Mouse (Mus musculus) midbrain, postnatal 0 days (tissue): ENCODE measurements around the gene Daam2. TPM values are rescaled to one million over a fixed set of nuclear protein-coding genes. Genes with fewer than 3 reads are reported as not detected.

Experiments
- ATAC-seq: fragments of 200-750 bp; cut with Nextera tagmentation; 2 replicates; pipeline ENCODE4 v1.8.0; 2017; ENCODE audit warnings: moderate number of reproducible peaks, mild to moderate bottlenecking, moderate TSS enrichment, moderate library complexity; ENCODE audit not compliant: low FRiP score
- DNase-seq: peaks from one replicate; pipeline ENCODE4 v3.0.0-alpha.2; 2015; ENCODE audit warnings: low spot score
- H3K27ac ChIP-seq: fragments of 300-500 bp; sonication (generic); 2 replicates; pipeline ENCODE4 v1.5.1; 2014; ENCODE audit warnings: low read depth, mild to moderate bottlenecking, low read length, mixed read lengths
- H3K27me3 ChIP-seq: fragments of 300-500 bp; sonication (generic); 2 replicates; pipeline ENCODE4 v1.6.1; 2014; ENCODE audit warnings: low read length, control low read depth, mixed read lengths; ENCODE audit not compliant: insufficient read depth
- H3K36me3 ChIP-seq: fragments of 300-500 bp; sonication (generic); 2 replicates; pipeline ENCODE4 v1.6.1; 2014; ENCODE audit warnings: low read length, control low read depth, mixed read lengths; ENCODE audit not compliant: insufficient read depth
- H3K4me1 ChIP-seq: fragments of 300-500 bp; sonication (generic); 2 replicates; pipeline ENCODE4 v1.6.1; 2014; ENCODE audit warnings: mild to moderate bottlenecking, control low read depth, antibody characterized with exemption, low read length, mixed read lengths; ENCODE audit not compliant: insufficient read depth
- H3K4me2 ChIP-seq: fragments of 300-500 bp; sonication (generic); 2 replicates; pipeline ENCODE4 v1.6.1; 2014; ENCODE audit warnings: low read depth, mild to moderate bottlenecking, low read length, mixed read lengths; ENCODE audit not compliant: poor library complexity, severe bottlenecking
- H3K4me3 ChIP-seq: fragments of 300-500 bp; sonication (generic); 2 replicates; pipeline ENCODE4 v1.5.1; 2014; ENCODE audit warnings: low read depth, mild to moderate bottlenecking, low read length, moderate library complexity
- H3K9ac ChIP-seq: fragments of 300-500 bp; sonication (generic); replicated peaks from 2 replicates; pipeline ENCODE4 v1.6.1; 2014; ENCODE audit warnings: mild to moderate bottlenecking, low read length, moderate library complexity, mixed read lengths; ENCODE audit not compliant: poor library complexity, severe bottlenecking
- H3K9me3 ChIP-seq: fragments of 300-500 bp; sonication (generic); 2 replicates; pipeline ENCODE4 v1.6.1; 2016; ENCODE audit warnings: low read length, control low read depth
- CTCF ChIP-seq: IDR thresholded peaks from 2 replicates; pipeline ENCODE4 v1.5.1; 2016; ENCODE audit warnings: antibody characterized with exemption, mild to moderate bottlenecking
- WGBS: fragments of 180-500 bp; shearing (Covaris S2); extraction: QIAGEN DNeasy Blood & Tissue Kit; methylation state at CpG from one replicate; pipeline ENCODE4 v1.1.7; 2014; 5-methylcytosine and 5-hydroxymethylcytosine counted together
- polyA plus RNA-seq: library from polyadenylated mRNA; unstranded; fragments of >200 nt; fragmentation: Nextera tagmentation; extraction: Ambion mirVana; gene quantifications from 2 replicates; pipeline ENCODE4 v1.2.1, GENCODE M21; 2015
- total RNA-seq: library from RNA; depleted of rRNA; stranded (reverse); fragments of >200 nt; gene quantifications from 2 replicates; pipeline ENCODE4 v1.2.3, GENCODE M21; 2014

Gene Daam2
- total and polyA plus RNA-seq, 2 experiments from 2014 or later = 1.7 to 12.5 TPM

GRCm38 (mm10) chr17:49434236-49434635 lies 129.9 kb downstream of the Daam2 start:
- ATAC-seq (no peak), DNase-seq (no peak)
- Histone ChIP-seq H3K9me3 (no peaks in the 10 kb centered on the region), H3K36me3 (peaks cover 4% of the 10 kb centered on the region; the same call in 1 of the 2 replicates), H3K9ac (no peak overlapping the region), H3K27ac (no peak overlapping the region), H3K4me1 (peaks cover 3% of the 10 kb centered on the region; the same call in 1 of the 2 replicates), H3K4me3 (no peak overlapping the region), H3K27me3 (no peaks in the 10 kb centered on the region), H3K4me2 (no peak overlapping the region)
- TF ChIP-seq CTCF = no peak
- 75% methylated on average over 6 of the region's 6 CpGs for WGBS

GRCm38 (mm10) chr17:49433071-49433470 lies 131.1 kb downstream of the Daam2 start:
- peaks cover 4% of the 10 kb centered on the region; the same call in 1 of the 2 replicates for H3K36me3 ChIP-seq
- H3K4me2 ChIP-seq = no peak overlapping the region
- WGBS = 96% methylated on average over 6 of the region's 6 CpGs
- H3K4me3 ChIP-seq = no peak overlapping the region
- no peak overlapping the region for H3K9ac ChIP-seq
- no peak for ATAC-seq
- TF ChIP-seq CTCF = no peak
- no peak overlapping the region for H3K27ac ChIP-seq
- H3K9me3 ChIP-seq = no peaks in the 10 kb centered on the region
- no peak for DNase-seq
- peaks cover 6% of the 10 kb centered on the region; the same call in 1 of the 2 replicates for H3K4me1 ChIP-seq
- no peaks in the 10 kb centered on the region for H3K27me3 ChIP-seq

GRCm38 (mm10) chr17:49432071-49432711 lies 132.0 kb downstream of the Daam2 start:
- Histone ChIP-seq H3K9ac (no peak overlapping the region), H3K9me3 (no peaks in the 10 kb centered on the region), H3K27me3 (no peaks in the 10 kb centered on the region), H3K36me3 (peaks cover 4% of the 10 kb centered on the region; the same call in 1 of the 2 replicates), H3K4me2 (no peak overlapping the region), H3K4me1 (peaks cover 6% of the 10 kb centered on the region; the same call in 1 of the 2 replicates), H3K27ac (no peak overlapping the region), H3K4me3 (no peak overlapping the region)
- ATAC-seq = no peak
- peak; percentile 35 for DNase-seq
- no peak for TF ChIP-seq CTCF
- 82% methylated on average over 4 of the region's 4 CpGs for WGBS

GRCm38 (mm10) chr17:49431176-49431575 lies 133.0 kb downstream of the Daam2 start:
- WGBS = 91% methylated on average over 6 of the region's 6 CpGs
- Histone ChIP-seq H3K4me2 (no peak overlapping the region), H3K27me3 (no peaks in the 10 kb centered on the region), H3K36me3 (peaks cover 4% of the 10 kb centered on the region; the same call in 1 of the 2 replicates), H3K9ac (no peak overlapping the region), H3K9me3 (no peaks in the 10 kb centered on the region), H3K27ac (no peak overlapping the region), H3K4me3 (no peak overlapping the region), H3K4me1 (peaks cover 6% of the 10 kb centered on the region; the same call in 1 of the 2 replicates)
- DNase-seq (no peak), ATAC-seq (no peak)
- no peak for TF ChIP-seq CTCF

- Histone ChIP-seq H3K36me3 (peaks cover under 1% of the 10 kb centered on the region; the same call in 1 of the 2 replicates), H3K4me3 (no peak overlapping the region), H3K9ac (no peak overlapping the region), H3K4me2 (no peak overlapping the region), H3K27ac (no peak overlapping the region), H3K4me1 (peaks cover 6% of the 10 kb centered on the region; the same call in 1 of the 2 replicates), H3K9me3 (no peaks in the 10 kb centered on the region), H3K27me3 (no peaks in the 10 kb centered on the region)
- ATAC-seq (no peak), DNase-seq (no peak)
- no peak for TF ChIP-seq CTCF
- WGBS = 90% methylated on average over 6 of the region's 6 CpGs
These were observed 134.0 kb downstream of the Daam2 start for GRCm38 (mm10) chr17:49430136-49430535.

GRCm38 (mm10) chr17:49429471-49430129 lies 134.5 kb downstream of the Daam2 start:
- Histone ChIP-seq H3K9ac (no peak overlapping the region), H3K4me3 (peak overlapping the region; percentile 72; the same call in 1 of the 2 replicates), H3K27ac (no peak overlapping the region), H3K4me2 (peak overlapping the region; percentile 95), H3K4me1 (peaks cover 6% of the 10 kb centered on the region; the same call in 1 of the 2 replicates), H3K9me3 (no peaks in the 10 kb centered on the region), H3K27me3 (no peaks in the 10 kb centered on the region), H3K36me3 (no peaks in the 10 kb centered on the region; the same call in 1 of the 2 replicates)
- WGBS = 94% methylated on average over 6 of the region's 6 CpGs
- DNase-seq (no peak), ATAC-seq (no peak)
- no peak for TF ChIP-seq CTCF
